Mouse (Mus musculus) neural tube, embryonic 13.5 days (tissue): ENCODE results near the gene Rnf181. TPM values are rescaled to one million over a fixed set of nuclear protein-coding genes. Genes with fewer than 3 reads are reported as not detected.
A peak's percentile ranks its signal among the peaks of the same experiment; 100 is the strongest.

Source experiments
- ATAC-seq: fragments of 200-750 bp; cut with Nextera tagmentation; 2 replicates; pipeline ENCODE4 v1.8.0; 2017; ENCODE audit warnings: low read depth, mild to moderate bottlenecking, moderate TSS enrichment, moderate library complexity
- H3K27ac ChIP-seq: fragments of 300-500 bp; sonication (generic); replicated peaks from 2 replicates; pipeline ENCODE4 v1.5.1; 2015; ENCODE audit warnings: moderate library complexity, mild to moderate bottlenecking, inconsistent platforms
- H3K27me3 ChIP-seq: fragments of 300-500 bp; sonication (generic); 2 replicates; pipeline ENCODE4 v1.6.1; 2015; ENCODE audit warnings: mild to moderate bottlenecking, inconsistent platforms
- H3K36me3 ChIP-seq: fragments of 300-500 bp; sonication (generic); 2 replicates; pipeline ENCODE4 v1.6.1; 2015; ENCODE audit warnings: mild to moderate bottlenecking, inconsistent platforms
- H3K4me1 ChIP-seq: fragments of 300-500 bp; sonication (generic); replicated peaks from 2 replicates; pipeline ENCODE4 v1.6.1; 2015; ENCODE audit warnings: inconsistent platforms
- H3K4me2 ChIP-seq: fragments of 300-500 bp; sonication (generic); 2 replicates; pipeline ENCODE4 v1.6.1; 2015; ENCODE audit warnings: inconsistent platforms, mild to moderate bottlenecking, moderate library complexity
- H3K4me3 ChIP-seq: fragments of 300-500 bp; sonication (generic); 2 replicates; pipeline ENCODE4 v1.5.1; 2015; ENCODE audit warnings: mild to moderate bottlenecking, inconsistent platforms
- H3K9ac ChIP-seq: fragments of 300-500 bp; sonication (generic); 2 replicates; pipeline ENCODE4 v1.6.1; 2015; ENCODE audit warnings: moderate library complexity, mild to moderate bottlenecking, inconsistent platforms
- H3K9me3 ChIP-seq: fragments of 300-500 bp; sonication (generic); 2 replicates; pipeline ENCODE4 v1.6.1; 2016; ENCODE audit warnings: inconsistent platforms
- WGBS: fragments of 180-500 bp; shearing (Covaris S2); methylation state at CpG from one replicate; pipeline ENCODE4 v1.1.7; 2015; 5-methylcytosine and 5-hydroxymethylcytosine counted together
- polyA plus RNA-seq: library from polyadenylated mRNA; unstranded; fragments of >200 nt; fragmentation: Nextera tagmentation; extraction: Ambion mirVana; gene quantifications from 2 replicates; pipeline ENCODE4 v1.2.1, GENCODE M21; 2015

Rnf181 gene
- 140 and 148 TPM in 2 replicates for polyA plus RNA-seq

- Histone ChIP-seq H3K4me2 (no peak within 1 kb of the TSS), H3K4me1 (peaks cover 15% of the 10 kb centered on the region), H3K9me3 (no peaks in the 10 kb centered on the region), H3K4me3 (no peak within 1 kb of the TSS), H3K27me3 (no peaks in the 10 kb centered on the region), H3K36me3 (no peaks in the 10 kb centered on the region), H3K27ac (no peak within 1 kb of the TSS), H3K9ac (no peak within 1 kb of the TSS)
- ATAC-seq = no peak
- WGBS = 73% methylated on average over 4 of the region's 4 CpGs
Observed at GRCm38 (mm10) chr6:72366844-72367443, at the start of gene Rnf181. Rnf181 (minus strand) TSS chr6:72366956.

GRCm38 (mm10) chr6:72415964-72416772 lies 49.4 kb upstream of the Rnf181 start:
- no peak overlapping the region for H3K9ac ChIP-seq
- 84% methylated on average over 7 of the region's 7 CpGs for WGBS
- no peaks in the 10 kb centered on the region for H3K9me3 ChIP-seq
- H3K36me3 ChIP-seq = peaks cover 35% of the 10 kb centered on the region
- no peak overlapping the region for H3K4me3 ChIP-seq
- ATAC-seq = no peak
- no peak overlapping the region for H3K4me2 ChIP-seq
- no peaks in the 10 kb centered on the region for H3K27me3 ChIP-seq
- no peak overlapping the region for H3K27ac ChIP-seq
- peaks cover 24% of the 10 kb centered on the region for H3K4me1 ChIP-seq

GRCm38 (mm10) chr6:72415181-72415580 lies 48.4 kb upstream of the Rnf181 start:
- Histone ChIP-seq H3K27me3 (no peaks in the 10 kb centered on the region), H3K4me3 (peak overlapping the region; percentile 69), H3K9me3 (no peaks in the 10 kb centered on the region), H3K4me2 (peak overlapping the region; percentile 89), H3K27ac (no peak overlapping the region), H3K9ac (peak overlapping the region; percentile 88), H3K36me3 (peaks cover 25% of the 10 kb centered on the region), H3K4me1 (peaks cover 24% of the 10 kb centered on the region)
- ATAC-seq = no peak
- WGBS = 85% methylated on average over 5 of the region's 5 CpGs

- H3K4me3 ChIP-seq = peak within 1 kb of the TSS; percentile 69
- peaks cover 24% of the 10 kb centered on the region for H3K4me1 ChIP-seq
- no peaks in the 10 kb centered on the region for H3K9me3 ChIP-seq
- peak within 1 kb of the TSS; percentile 89 for H3K4me2 ChIP-seq
- peak within 1 kb of the TSS; percentile 88 for H3K9ac ChIP-seq
- H3K27me3 ChIP-seq = no peaks in the 10 kb centered on the region
- WGBS = 2% methylated on average over 33 of the region's 33 CpGs
- peak within 1 kb of the TSS; percentile 70 for H3K27ac ChIP-seq
- peaks cover 17% of the 10 kb centered on the region for H3K36me3 ChIP-seq
- peak; percentile 95 for ATAC-seq
Observed at GRCm38 (mm10) chr6:72414076-72414756, 47.5 kb upstream of the Rnf181 start, which contains the start of gene Ggcx. Ggcx (plus strand) TSS chr6:72414308.

GRCm38 (mm10) chr6:72410518-72410917 lies 43.8 kb upstream of the Rnf181 start:
- no peak for ATAC-seq
- Histone ChIP-seq H3K4me1 (peaks cover 16% of the 10 kb centered on the region), H3K9ac (no peak overlapping the region), H3K36me3 (no peaks in the 10 kb centered on the region), H3K4me2 (no peak overlapping the region), H3K27me3 (no peaks in the 10 kb centered on the region), H3K27ac (no peak overlapping the region), H3K9me3 (no peaks in the 10 kb centered on the region), H3K4me3 (no peak overlapping the region)
- WGBS = 88% methylated on average over 7 of the region's 7 CpGs

GRCm38 (mm10) chr6:72410003-72410402 lies 43.2 kb upstream of the Rnf181 start:
- no peak for ATAC-seq
- no peak overlapping the region for H3K4me3 ChIP-seq
- H3K4me2 ChIP-seq = no peak overlapping the region
- H3K9ac ChIP-seq = no peak overlapping the region
- H3K27me3 ChIP-seq = no peaks in the 10 kb centered on the region
- H3K9me3 ChIP-seq = no peaks in the 10 kb centered on the region
- peaks cover 11% of the 10 kb centered on the region for H3K4me1 ChIP-seq
- H3K27ac ChIP-seq = no peak overlapping the region
- no peaks in the 10 kb centered on the region for H3K36me3 ChIP-seq
- 36% methylated on average over 1 of the region's 1 CpGs for WGBS

- H3K9me3 ChIP-seq = no peaks in the 10 kb centered on the region
- H3K36me3 ChIP-seq = no peaks in the 10 kb centered on the region
- H3K4me1 ChIP-seq = peaks cover 7% of the 10 kb centered on the region
- no peak overlapping the region for H3K9ac ChIP-seq
- H3K27ac ChIP-seq = no peak overlapping the region
- ATAC-seq = no peak
- H3K4me3 ChIP-seq = no peak overlapping the region
- H3K27me3 ChIP-seq = no peaks in the 10 kb centered on the region
- no peak overlapping the region for H3K4me2 ChIP-seq
- 20% methylated on average over 3 of the region's 3 CpGs for WGBS
Observed at GRCm38 (mm10) chr6:72409567-72409966, 42.8 kb upstream of the Rnf181 start.

GRCm38 (mm10) chr6:72407119-72407518 lies 40.4 kb upstream of the Rnf181 start:
- no peak overlapping the region for H3K9ac ChIP-seq
- no peaks in the 10 kb centered on the region for H3K9me3 ChIP-seq
- peak; percentile 37 for ATAC-seq
- H3K27me3 ChIP-seq = no peaks in the 10 kb centered on the region
- H3K27ac ChIP-seq = no peak overlapping the region
- WGBS = 1% methylated on average over 5 of the region's 5 CpGs
- H3K4me3 ChIP-seq = no peak overlapping the region
- H3K4me1 ChIP-seq = no peaks in the 10 kb centered on the region
- no peak overlapping the region for H3K4me2 ChIP-seq
- no peaks in the 10 kb centered on the region for H3K36me3 ChIP-seq

- H3K4me2 ChIP-seq = no peak overlapping the region
- no peak for ATAC-seq
- WGBS = 86% methylated on average over 7 of the region's 7 CpGs
- H3K27ac ChIP-seq = no peak overlapping the region
- H3K36me3 ChIP-seq = no peaks in the 10 kb centered on the region
- H3K27me3 ChIP-seq = no peaks in the 10 kb centered on the region
- H3K9me3 ChIP-seq = no peaks in the 10 kb centered on the region
- no peaks in the 10 kb centered on the region for H3K4me1 ChIP-seq
- H3K4me3 ChIP-seq = no peak overlapping the region
- H3K9ac ChIP-seq = no peak overlapping the region
Observed at GRCm38 (mm10) chr6:72405356-72405755, 38.6 kb upstream of the Rnf181 start.

- WGBS = 17% methylated on average over 7 of the region's 7 CpGs
- ATAC-seq = no peak
Observed at GRCm38 (mm10) chr6:72401875-72402274, 35.1 kb upstream of the Rnf181 start.

GRCm38 (mm10) chr6:72399967-72400366 lies 33.2 kb upstream of the Rnf181 start:
- Histone ChIP-seq H3K9ac (no peak overlapping the region), H3K4me1 (no peaks in the 10 kb centered on the region), H3K4me3 (no peak overlapping the region), H3K36me3 (no peaks in the 10 kb centered on the region), H3K27me3 (no peaks in the 10 kb centered on the region), H3K4me2 (no peak overlapping the region), H3K27ac (no peak overlapping the region), H3K9me3 (no peaks in the 10 kb centered on the region)
- no peak for ATAC-seq
- 69% methylated on average over 2 of the region's 2 CpGs for WGBS

More at GRCm38 (mm10) chr6:72401875-72402274, 35.1 kb upstream of the Rnf181 start:
- H3K9ac ChIP-seq = no peak overlapping the region
- no peaks in the 10 kb centered on the region for H3K36me3 ChIP-seq
- H3K4me1 ChIP-seq = no peaks in the 10 kb centered on the region
- no peaks in the 10 kb centered on the region for H3K27me3 ChIP-seq
- H3K4me2 ChIP-seq = no peak overlapping the region
- no peaks in the 10 kb centered on the region for H3K9me3 ChIP-seq
- H3K4me3 ChIP-seq = no peak overlapping the region
- no peak overlapping the region for H3K27ac ChIP-seq

- Histone ChIP-seq H3K36me3 (no peaks in the 10 kb centered on the region), H3K4me1 (no peaks in the 10 kb centered on the region), H3K4me2 (no peak overlapping the region), H3K9me3 (no peaks in the 10 kb centered on the region), H3K27ac (no peak overlapping the region), H3K9ac (no peak overlapping the region), H3K4me3 (no peak overlapping the region), H3K27me3 (no peaks in the 10 kb centered on the region)
- ATAC-seq = no peak
- WGBS = 85% methylated on average over 10 of the region's 10 CpGs
Observed at GRCm38 (mm10) chr6:72396837-72397251, 30.1 kb upstream of the Rnf181 start.
